Mouse (Mus musculus) liver, postnatal 0 days (tissue): ENCODE data around the gene BC034090.

Experiments used
- CTCF ChIP-seq: sonication (generic); IDR thresholded peaks from 2 replicates; pipeline ENCODE4 v1.5.1; 2016; ENCODE audit warnings: antibody characterized with exemption, low read depth
- EP300 ChIP-seq: IDR thresholded peaks from 2 replicates; pipeline ENCODE4 v1.6.1; 2016; ENCODE audit warnings: antibody characterized with exemption, low read depth, mild to moderate bottlenecking

GRCm38 (mm10) chr1:155253126-155253525 is 8.9 kb upstream of the BC034090 start:
- TF ChIP-seq EP300 (no peak), CTCF (no peak)
